Mouse (Mus musculus): Measurements from ENCODE around the gene Trappc6a. TPM values are rescaled to one million over a fixed set of nuclear protein-coding genes. Genes with fewer than 3 reads are reported as not detected.

The Trappc6a gene
- polyA plus RNA-seq, 1 experiment from 2014 or later: 80.0 TPM

- Histone ChIP-seq H3K4me1 (replicated peaks) (0 out of 2 replicates have a peak, but pooled peaks cover 7% of the 10 kb centered on the region), H3K4me3 (replicated peaks) (no peak overlapping the region), H3K9ac (replicated peaks) (no peak overlapping the region), H3K27me3 (no peaks in the 10 kb centered on the region), H3K9me3 (no peaks in the 10 kb centered on the region), H3K27ac (no peak overlapping the region), H3K4me2 (no peak overlapping the region), H3K36me3 (peaks cover 66% of the 10 kb centered on the region)
- no peak for ATAC-seq (ENCODE audit: insufficient number of reproducible peaks, insufficient read depth, low FRiP score, low TSS enrichment, low read depth)
- WGBS: 61% methylated on average over 5 of the region's 5 CpGs
These were observed 43.4 kb downstream of the Trappc6a start for GRCm38 (mm10) chr7:19551634-19552033.

- ATAC-seq (ENCODE audit: insufficient number of reproducible peaks, insufficient read depth, low FRiP score, low TSS enrichment, low read depth): no peak
- Histone ChIP-seq H3K27ac (no peak overlapping the region), H3K4me2 (no peak overlapping the region), H3K4me3 (replicated peaks) (no peak overlapping the region), H3K4me1 (replicated peaks) (0 out of 2 replicates have a peak, but pooled peaks cover 4% of the 10 kb centered on the region), H3K9me3 (no peaks in the 10 kb centered on the region), H3K27me3 (no peaks in the 10 kb centered on the region), H3K9ac (replicated peaks) (no peak overlapping the region), H3K36me3 (peaks cover 72% of the 10 kb centered on the region)
- 67% methylated on average over 2 of the region's 2 CpGs for WGBS
These were observed 44.2 kb downstream of the Trappc6a start for GRCm38 (mm10) chr7:19552443-19552842.

GRCm38 (mm10) chr7:19554168-19554567 lies 46.0 kb downstream of the Trappc6a start:
- ATAC-seq (ENCODE audit: insufficient number of reproducible peaks, insufficient read depth, low FRiP score, low TSS enrichment, low read depth): no peak
- Histone ChIP-seq H3K36me3 (peaks cover 68% of the 10 kb centered on the region), H3K4me1 (replicated peaks) (peaks cover 11% of the 10 kb centered on the region), H3K9ac (replicated peaks) (no peak overlapping the region), H3K9me3 (no peaks in the 10 kb centered on the region), H3K27ac (no peak overlapping the region), H3K27me3 (no peaks in the 10 kb centered on the region), H3K4me3 (replicated peaks) (no peak overlapping the region), H3K4me2 (no peak overlapping the region)
- 76% methylated on average over 1 of the region's 1 CpGs for WGBS

GRCm38 (mm10) chr7:19557086-19557485 lies 48.9 kb downstream of the Trappc6a start:
- Histone ChIP-seq H3K36me3 (peaks cover 61% of the 10 kb centered on the region), H3K9me3 (no peaks in the 10 kb centered on the region), H3K27me3 (no peaks in the 10 kb centered on the region), H3K4me3 (replicated peaks) (no peak overlapping the region), H3K9ac (replicated peaks) (no peak overlapping the region), H3K4me1 (replicated peaks) (peaks cover 33% of the 10 kb centered on the region), H3K4me2 (no peak overlapping the region), H3K27ac (no peak overlapping the region)
- 96% methylated on average over 2 of the region's 2 CpGs for WGBS
- no peak for ATAC-seq (ENCODE audit: insufficient number of reproducible peaks, insufficient read depth, low FRiP score, low TSS enrichment, low read depth)

- 91% methylated on average over 6 of the region's 6 CpGs for WGBS
- H3K36me3 ChIP-seq: peaks cover 49% of the 10 kb centered on the region
- no peaks in the 10 kb centered on the region for H3K27me3 ChIP-seq
- H3K9ac ChIP-seq (replicated peaks): 0 out of 2 replicates have a peak overlapping the region, but pooled peaks have one; percentile 18
- H3K27ac ChIP-seq: no peak overlapping the region
- H3K4me2 ChIP-seq: no peak overlapping the region; the same call in 1 of the 2 replicates
- peaks cover 32% of the 10 kb centered on the region for H3K4me1 ChIP-seq (replicated peaks)
- no peak overlapping the region for H3K4me3 ChIP-seq (replicated peaks)
- no peak for ATAC-seq (ENCODE audit: insufficient number of reproducible peaks, insufficient read depth, low FRiP score, low TSS enrichment, low read depth)
- no peaks in the 10 kb centered on the region for H3K9me3 ChIP-seq
These were observed 50.0 kb downstream of the Trappc6a start for GRCm38 (mm10) chr7:19557982-19558900.

GRCm38 (mm10) chr7:19558965-19559364 lies 50.8 kb downstream of the Trappc6a start:
- H3K36me3 ChIP-seq: peaks cover 48% of the 10 kb centered on the region
- 0 out of 2 replicates have a peak overlapping the region, but pooled peaks have one; percentile 18 for H3K9ac ChIP-seq (replicated peaks)
- H3K27ac ChIP-seq: no peak overlapping the region
- H3K9me3 ChIP-seq: no peaks in the 10 kb centered on the region
- no peak for ATAC-seq (ENCODE audit: insufficient number of reproducible peaks, insufficient read depth, low FRiP score, low TSS enrichment, low read depth)
- peaks cover 38% of the 10 kb centered on the region for H3K4me1 ChIP-seq (replicated peaks)
- no peaks in the 10 kb centered on the region for H3K27me3 ChIP-seq
- peak overlapping the region; percentile 91; the same call in 1 of the 2 replicates for H3K4me2 ChIP-seq
- WGBS: 50% methylated on average over 2 of the region's 2 CpGs
- H3K4me3 ChIP-seq (replicated peaks): 0 out of 2 replicates have a peak overlapping the region, but pooled peaks have one; percentile 7

- ATAC-seq (ENCODE audit: insufficient number of reproducible peaks, insufficient read depth, low FRiP score, low TSS enrichment, low read depth): no peak
- H3K27ac ChIP-seq: peak overlapping the region; percentile 89; the same call in 1 of the 2 replicates
- H3K4me2 ChIP-seq: peak overlapping the region; percentile 91
- no peaks in the 10 kb centered on the region for H3K27me3 ChIP-seq
- peaks cover 9% of the 10 kb centered on the region; the same call in 1 of the 2 replicates for H3K9me3 ChIP-seq
- 26% methylated on average over 11 of the region's 11 CpGs for WGBS
- peaks cover 38% of the 10 kb centered on the region for H3K4me1 ChIP-seq (replicated peaks)
- peak overlapping the region; percentile 96 for H3K9ac ChIP-seq (replicated peaks)
- peak overlapping the region; percentile 99 for H3K4me3 ChIP-seq (replicated peaks)
- H3K36me3 ChIP-seq: peaks cover 51% of the 10 kb centered on the region
These were observed 52.5 kb downstream of the Trappc6a start for GRCm38 (mm10) chr7:19560491-19561260.

GRCm38 (mm10) chr7:19561431-19561764 lies 53.2 kb downstream of the Trappc6a start:
- H3K9me3 ChIP-seq: peaks cover 9% of the 10 kb centered on the region; the same call in 1 of the 2 replicates
- peaks cover 49% of the 10 kb centered on the region for H3K36me3 ChIP-seq
- no peak for ATAC-seq (ENCODE audit: insufficient number of reproducible peaks, insufficient read depth, low FRiP score, low TSS enrichment, low read depth)
- H3K4me1 ChIP-seq (replicated peaks): peaks cover 38% of the 10 kb centered on the region
- no peaks in the 10 kb centered on the region for H3K27me3 ChIP-seq
- WGBS: under 1% methylated on average over 11 of the region's 11 CpGs
- H3K27ac ChIP-seq: peak overlapping the region; percentile 89
- H3K9ac ChIP-seq (replicated peaks): peak overlapping the region; percentile 96
- H3K4me3 ChIP-seq (replicated peaks): peak overlapping the region; percentile 99
- peak overlapping the region; percentile 91 for H3K4me2 ChIP-seq

- Histone ChIP-seq H3K36me3 (peaks cover 48% of the 10 kb centered on the region), H3K4me2 (peak overlapping the region; percentile 91), H3K9ac (replicated peaks) (peak overlapping the region; percentile 96), H3K27ac (peak overlapping the region; percentile 89), H3K4me1 (replicated peaks) (peaks cover 38% of the 10 kb centered on the region), H3K9me3 (peaks cover 9% of the 10 kb centered on the region; the same call in 1 of the 2 replicates), H3K4me3 (replicated peaks) (peak overlapping the region; percentile 99), H3K27me3 (no peaks in the 10 kb centered on the region)
- WGBS: under 1% methylated on average over 100 of the region's 102 CpGs
- ATAC-seq (ENCODE audit: insufficient number of reproducible peaks, insufficient read depth, low FRiP score, low TSS enrichment, low read depth): peak; percentile 72
These were observed 53.8 kb downstream of the Trappc6a start for GRCm38 (mm10) chr7:19561765-19562642.

GRCm38 (mm10) chr7:19562643-19563410 lies 54.6 kb downstream of the Trappc6a start, which contains the start of gene Ppp1r37:
Gene Ppp1r37, minus strand, starts transcription at chr7:19563076.
- Histone ChIP-seq H3K4me3 (replicated peaks) (peak within 1 kb of the TSS; percentile 99), H3K4me2 (peak within 1 kb of the TSS; percentile 91), H3K9me3 (peaks cover 9% of the 10 kb centered on the region; the same call in 1 of the 2 replicates), H3K9ac (replicated peaks) (peak within 1 kb of the TSS; percentile 96), H3K36me3 (peaks cover 44% of the 10 kb centered on the region), H3K4me1 (replicated peaks) (peaks cover 38% of the 10 kb centered on the region), H3K27ac (peak within 1 kb of the TSS; percentile 89), H3K27me3 (no peaks in the 10 kb centered on the region)
- 2% methylated on average over 19 of the region's 19 CpGs for WGBS
- ATAC-seq (ENCODE audit: insufficient number of reproducible peaks, insufficient read depth, low FRiP score, low TSS enrichment, low read depth): no peak
